Mouse (Mus musculus): Measurements from ENCODE around the gene Ccdc107. TPM values are rescaled to one million over a fixed set of nuclear protein-coding genes. Genes with fewer than 3 reads are reported as not detected.

The Ccdc107 gene
- 51.1 and 52.0 TPM in 2 replicates for polyA plus RNA-seq (2015; fragmentation: Nextera tagmentation; extraction: Ambion mirVana)

DNA sequence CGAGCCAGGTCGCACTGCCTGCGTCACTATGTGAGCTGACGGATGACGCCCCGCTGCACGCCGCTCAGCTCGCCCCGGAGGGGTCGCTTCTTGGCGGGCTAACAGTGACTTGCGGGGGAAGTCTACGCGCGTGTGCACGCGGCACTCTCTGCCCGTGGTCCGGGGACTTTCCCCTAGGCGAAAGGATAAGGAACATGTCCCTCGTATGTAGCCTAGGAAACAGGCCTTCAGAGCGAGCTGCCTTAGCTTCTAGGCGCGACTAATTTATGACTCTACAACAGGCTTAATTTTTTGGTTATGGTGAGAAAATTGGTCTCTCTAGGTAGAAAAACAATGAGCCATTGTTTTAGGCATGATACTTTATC lies at the start of gene Ccdc107:
Ccdc107 (plus strand) TSS at position 80 of the 365 bp plus-strand sequence.
- under 1% methylated on average over 25 of the region's 25 CpGs for WGBS
- Histone ChIP-seq H3K9me3 (replicated peaks) (peaks cover 3% of the 10 kb centered on the region; the same call in 1 of the 2 replicates), H3K4me3 (peak within 1 kb of the TSS; percentile 56), H3K36me3 (ENCODE audit: poor library complexity, severe bottlenecking) (peaks cover 18% of the 10 kb centered on the region; the same call in 1 of the 2 replicates), H3K9ac (peak within 1 kb of the TSS; percentile 76), H3K27ac (peak within 1 kb of the TSS; percentile 83), H3K27me3 (no peaks in the 10 kb centered on the region), H3K4me2 (peak within 1 kb of the TSS; percentile 63), H3K4me1 (peaks cover 28% of the 10 kb centered on the region)
- peak; percentile 98 for ATAC-seq

DNA sequence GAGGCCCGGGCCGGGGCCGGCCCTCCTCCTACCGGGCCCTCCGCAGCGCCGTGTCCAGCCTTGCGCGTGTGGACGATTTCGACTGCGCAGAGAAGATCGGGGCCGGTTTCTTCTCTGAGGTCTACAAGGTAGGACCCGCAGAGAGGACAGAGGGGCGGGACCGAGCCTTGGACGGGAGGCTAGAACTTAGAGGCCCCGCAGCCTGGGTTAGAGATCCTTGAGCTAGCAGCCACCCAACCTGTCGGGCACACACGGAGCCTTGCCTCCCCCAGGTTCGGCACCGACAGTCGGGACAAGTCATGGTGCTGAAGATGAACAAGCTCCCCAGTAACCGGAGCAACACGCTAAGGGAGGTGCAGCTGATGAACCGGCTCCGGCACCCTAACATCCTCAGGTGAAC lies 49.2 kb upstream of the Ccdc107 start:
- under 1% methylated on average over 28 of the region's 28 CpGs for WGBS
- H3K36me3 ChIP-seq (ENCODE audit: poor library complexity, severe bottlenecking): peaks cover 41% of the 10 kb centered on the region

GRCm38 (mm10) chr4:43447251-43447650 lies 45.4 kb upstream of the Ccdc107 start:
- Histone ChIP-seq H3K4me3 (no peak overlapping the region), H3K27ac (no peak overlapping the region), H3K36me3 (ENCODE audit: poor library complexity, severe bottlenecking) (peaks cover 43% of the 10 kb centered on the region), H3K4me2 (no peak overlapping the region), H3K4me1 (peaks cover 16% of the 10 kb centered on the region), H3K9me3 (replicated peaks) (no peaks in the 10 kb centered on the region), H3K9ac (no peak overlapping the region), H3K27me3 (peaks cover under 1% of the 10 kb centered on the region; the same call in 1 of the 2 replicates)
- ATAC-seq: no peak
- WGBS: 88% methylated on average over 13 of the region's 13 CpGs

More for the DNA sequence above, 49.2 kb upstream of the Ccdc107 start:
- H3K4me1 ChIP-seq: peaks cover 16% of the 10 kb centered on the region
- H3K27me3 ChIP-seq: no peaks in the 10 kb centered on the region
- H3K9me3 ChIP-seq (replicated peaks): no peaks in the 10 kb centered on the region
- no peak for ATAC-seq
- H3K9ac ChIP-seq: peak overlapping the region; percentile 98
- H3K4me3 ChIP-seq: peak overlapping the region; percentile 88
- H3K4me2 ChIP-seq: peak overlapping the region; percentile 79
- peak overlapping the region; percentile 95 for H3K27ac ChIP-seq

DNA sequence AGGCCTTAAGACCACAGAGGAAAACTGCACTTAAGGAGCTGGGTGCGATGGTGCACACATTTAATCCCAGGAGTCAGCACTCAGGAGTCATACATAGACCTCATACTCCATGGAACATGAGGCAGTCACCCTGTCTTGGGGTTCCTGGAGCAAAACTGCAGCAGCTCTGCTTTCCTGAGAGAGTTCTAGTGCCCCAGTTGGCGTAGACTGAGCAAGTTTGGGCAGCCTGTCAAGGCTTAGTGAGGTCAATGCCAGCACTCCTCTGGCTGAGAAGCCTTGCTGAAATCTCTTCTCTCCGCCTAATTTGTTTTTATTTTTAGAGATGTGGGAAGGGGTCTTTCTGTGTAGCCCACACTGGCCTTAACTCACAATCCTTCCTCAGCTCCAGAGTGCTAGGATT lies 44.1 kb upstream of the Ccdc107 start:
- Histone ChIP-seq H3K9me3 (replicated peaks) (no peaks in the 10 kb centered on the region), H3K9ac (no peak overlapping the region), H3K36me3 (ENCODE audit: poor library complexity, severe bottlenecking) (peaks cover 43% of the 10 kb centered on the region), H3K27me3 (peaks cover 13% of the 10 kb centered on the region), H3K4me2 (no peak overlapping the region), H3K4me3 (no peak overlapping the region), H3K4me1 (peaks cover 20% of the 10 kb centered on the region), H3K27ac (no peak overlapping the region)
- ATAC-seq: no peak
- 90% methylated on average over 3 of the region's 3 CpGs for WGBS

GRCm38 (mm10) chr4:43452315-43452714 lies 40.4 kb upstream of the Ccdc107 start:
- 56% methylated on average over 11 of the region's 11 CpGs for WGBS
- no peak overlapping the region for H3K4me2 ChIP-seq
- no peak overlapping the region for H3K4me3 ChIP-seq
- ATAC-seq: no peak
- H3K9ac ChIP-seq: no peak overlapping the region
- H3K27me3 ChIP-seq: peaks cover 26% of the 10 kb centered on the region
- H3K9me3 ChIP-seq (replicated peaks): no peaks in the 10 kb centered on the region
- peaks cover 11% of the 10 kb centered on the region for H3K4me1 ChIP-seq
- H3K27ac ChIP-seq: no peak overlapping the region
- H3K36me3 ChIP-seq (ENCODE audit: poor library complexity, severe bottlenecking): peaks cover 14% of the 10 kb centered on the region

GRCm38 (mm10) chr4:43453413-43453812 lies 39.3 kb upstream of the Ccdc107 start:
- Histone ChIP-seq H3K27ac (no peak overlapping the region), H3K4me3 (peak overlapping the region; percentile 16), H3K27me3 (peaks cover 26% of the 10 kb centered on the region), H3K36me3 (ENCODE audit: poor library complexity, severe bottlenecking) (peaks cover 3% of the 10 kb centered on the region), H3K4me2 (peak overlapping the region; percentile 54), H3K4me1 (peaks cover 11% of the 10 kb centered on the region), H3K9me3 (replicated peaks) (no peaks in the 10 kb centered on the region), H3K9ac (peak overlapping the region; percentile 46; the same call in 1 of the 2 replicates)
- no peak for ATAC-seq
- WGBS: 0% methylated on average over 17 of the region's 18 CpGs

DNA sequence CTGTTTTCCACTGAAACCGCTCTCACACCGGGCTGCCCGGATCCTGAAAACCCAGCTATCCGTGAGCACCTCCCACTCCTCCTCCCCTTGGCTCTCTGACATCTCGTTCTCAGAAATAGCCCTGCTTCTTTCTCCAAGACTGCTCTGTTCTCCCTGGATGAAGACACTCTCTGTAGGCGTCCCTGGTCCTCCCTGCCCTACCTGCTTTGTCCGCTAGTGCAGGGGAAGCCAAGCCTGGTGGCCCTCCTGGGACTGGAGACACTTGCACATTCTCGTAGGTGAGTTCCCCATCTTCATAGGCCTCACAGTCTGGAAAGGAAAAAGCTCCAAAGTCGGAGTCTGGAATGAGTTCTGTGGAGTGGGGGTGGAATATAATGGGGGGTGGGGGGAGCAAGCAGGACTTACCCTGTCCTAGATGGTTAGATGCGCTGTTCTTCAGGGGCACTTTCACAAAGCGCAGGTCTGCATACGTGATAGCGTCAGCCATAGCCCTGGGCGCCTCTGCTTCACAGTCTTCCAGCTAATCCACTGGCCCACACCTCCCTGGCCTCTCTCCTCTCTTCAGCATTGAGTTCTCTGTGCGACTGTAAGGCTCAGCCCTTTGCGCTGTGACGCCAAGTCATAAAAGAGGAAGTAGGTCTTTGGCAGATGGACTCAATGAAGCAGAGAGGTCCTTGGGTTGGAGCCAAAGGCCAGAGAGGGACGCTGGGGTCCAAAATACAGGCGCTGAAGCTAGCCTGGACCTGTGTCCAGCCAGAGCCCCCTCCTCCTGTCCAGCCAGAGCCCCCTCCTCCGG lies 38.5 kb upstream of the Ccdc107 start, which contains the start of gene Cd72:
Cd72 (minus strand) TSS at position 588 of the 796 bp plus-strand sequence.
- Histone ChIP-seq H3K27me3 (peaks cover 26% of the 10 kb centered on the region), H3K9me3 (replicated peaks) (no peaks in the 10 kb centered on the region), H3K4me2 (peak within 1 kb of the TSS; percentile 54), H3K4me1 (peaks cover 11% of the 10 kb centered on the region), H3K27ac (no peak within 1 kb of the TSS), H3K9ac (peak within 1 kb of the TSS; percentile 46; the same call in 1 of the 2 replicates), H3K36me3 (ENCODE audit: poor library complexity, severe bottlenecking) (no peaks in the 10 kb centered on the region), H3K4me3 (peak within 1 kb of the TSS; percentile 16)
- ATAC-seq: no peak
- WGBS: 36% methylated on average over 20 of the region's 20 CpGs

- Histone ChIP-seq H3K4me1 (peaks cover 11% of the 10 kb centered on the region), H3K4me3 (no peak overlapping the region), H3K4me2 (no peak overlapping the region), H3K9ac (no peak overlapping the region), H3K27ac (no peak overlapping the region), H3K36me3 (ENCODE audit: poor library complexity, severe bottlenecking) (no peaks in the 10 kb centered on the region), H3K27me3 (peaks cover 26% of the 10 kb centered on the region), H3K9me3 (replicated peaks) (no peaks in the 10 kb centered on the region)
- ATAC-seq: no peak
- 33% methylated on average over 4 of the region's 4 CpGs for WGBS
These were observed 36.2 kb upstream of the Ccdc107 start for GRCm38 (mm10) chr4:43456470-43456869.

DNA sequence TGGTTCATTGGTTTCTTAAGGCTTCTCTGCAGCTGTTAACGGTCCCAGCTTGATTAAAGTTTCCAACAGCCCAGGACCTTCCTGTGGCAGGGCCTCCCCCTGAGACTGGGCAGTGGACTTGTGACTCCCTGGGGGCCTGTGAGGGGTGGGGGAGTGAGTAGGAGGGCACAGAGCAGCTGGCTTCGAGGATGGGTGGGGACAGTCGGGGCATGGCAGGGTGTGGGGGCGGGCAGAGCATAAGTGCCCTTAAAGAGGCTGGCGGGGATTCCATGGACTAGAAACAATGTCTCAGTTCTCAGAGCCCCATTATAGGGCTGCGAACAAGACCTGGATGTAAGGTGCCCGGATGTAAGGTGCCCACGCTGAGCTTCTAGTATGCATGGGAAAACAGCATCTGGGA lies 35.6 kb upstream of the Ccdc107 start:
- Histone ChIP-seq H3K4me2 (no peak overlapping the region), H3K9me3 (replicated peaks) (no peaks in the 10 kb centered on the region), H3K36me3 (ENCODE audit: poor library complexity, severe bottlenecking) (no peaks in the 10 kb centered on the region), H3K9ac (no peak overlapping the region), H3K27me3 (peaks cover 26% of the 10 kb centered on the region), H3K27ac (no peak overlapping the region), H3K4me1 (peaks cover 11% of the 10 kb centered on the region), H3K4me3 (no peak overlapping the region)
- no peak for ATAC-seq
- 26% methylated on average over 8 of the region's 8 CpGs for WGBS

GRCm38 (mm10) chr4:43463102-43463501 lies 29.6 kb upstream of the Ccdc107 start:
- H3K4me2 ChIP-seq: no peak overlapping the region
- no peak overlapping the region for H3K9ac ChIP-seq
- WGBS: 95% methylated on average over 5 of the region's 5 CpGs
- H3K36me3 ChIP-seq (ENCODE audit: poor library complexity, severe bottlenecking): no peaks in the 10 kb centered on the region
- H3K27me3 ChIP-seq: no peaks in the 10 kb centered on the region
- no peak for ATAC-seq
- H3K9me3 ChIP-seq (replicated peaks): no peaks in the 10 kb centered on the region
- H3K4me3 ChIP-seq: no peak overlapping the region
- H3K4me1 ChIP-seq: no peaks in the 10 kb centered on the region
- no peak overlapping the region for H3K27ac ChIP-seq

DNA sequence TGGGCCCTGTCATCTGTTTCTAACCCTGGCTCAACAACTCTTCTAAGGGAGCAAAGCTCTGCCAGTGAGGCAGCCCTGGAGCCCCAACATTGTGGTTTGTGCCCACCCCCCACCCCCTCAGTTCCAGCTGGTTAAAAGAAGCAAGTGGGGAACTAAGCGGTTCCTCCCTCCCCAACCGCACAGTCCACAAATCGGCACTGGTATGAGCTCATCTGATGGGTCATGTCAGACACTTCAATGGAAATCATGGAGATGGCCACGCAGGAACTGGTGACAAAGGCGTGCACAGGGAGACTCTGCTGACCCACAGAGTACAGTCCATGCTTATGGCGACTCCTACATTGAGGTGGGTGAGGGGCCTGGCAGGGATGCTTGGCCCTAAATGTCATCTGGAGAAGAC lies 26.8 kb upstream of the Ccdc107 start:
- Histone ChIP-seq H3K9ac (no peak overlapping the region), H3K27me3 (no peaks in the 10 kb centered on the region), H3K4me2 (no peak overlapping the region), H3K36me3 (ENCODE audit: poor library complexity, severe bottlenecking) (no peaks in the 10 kb centered on the region), H3K4me1 (no peaks in the 10 kb centered on the region), H3K27ac (no peak overlapping the region), H3K9me3 (replicated peaks) (no peaks in the 10 kb centered on the region), H3K4me3 (no peak overlapping the region)
- WGBS: 87% methylated on average over 6 of the region's 6 CpGs
- no peak for ATAC-seq

- no peaks in the 10 kb centered on the region for H3K36me3 ChIP-seq (ENCODE audit: poor library complexity, severe bottlenecking)
- no peak for ATAC-seq
- H3K4me3 ChIP-seq: no peak overlapping the region
- no peak overlapping the region for H3K4me2 ChIP-seq
- no peaks in the 10 kb centered on the region for H3K4me1 ChIP-seq
- no peaks in the 10 kb centered on the region for H3K27me3 ChIP-seq
- WGBS: 87% methylated on average over 7 of the region's 7 CpGs
- H3K27ac ChIP-seq: no peak overlapping the region
- H3K9me3 ChIP-seq (replicated peaks): no peaks in the 10 kb centered on the region
- no peak overlapping the region for H3K9ac ChIP-seq
These were observed 25.8 kb upstream of the Ccdc107 start for GRCm38 (mm10) chr4:43466872-43467271.
